Mouse (Mus musculus): Measurements from ENCODE around the gene Pfkfb1.

The Pfkfb1 gene

DNA sequence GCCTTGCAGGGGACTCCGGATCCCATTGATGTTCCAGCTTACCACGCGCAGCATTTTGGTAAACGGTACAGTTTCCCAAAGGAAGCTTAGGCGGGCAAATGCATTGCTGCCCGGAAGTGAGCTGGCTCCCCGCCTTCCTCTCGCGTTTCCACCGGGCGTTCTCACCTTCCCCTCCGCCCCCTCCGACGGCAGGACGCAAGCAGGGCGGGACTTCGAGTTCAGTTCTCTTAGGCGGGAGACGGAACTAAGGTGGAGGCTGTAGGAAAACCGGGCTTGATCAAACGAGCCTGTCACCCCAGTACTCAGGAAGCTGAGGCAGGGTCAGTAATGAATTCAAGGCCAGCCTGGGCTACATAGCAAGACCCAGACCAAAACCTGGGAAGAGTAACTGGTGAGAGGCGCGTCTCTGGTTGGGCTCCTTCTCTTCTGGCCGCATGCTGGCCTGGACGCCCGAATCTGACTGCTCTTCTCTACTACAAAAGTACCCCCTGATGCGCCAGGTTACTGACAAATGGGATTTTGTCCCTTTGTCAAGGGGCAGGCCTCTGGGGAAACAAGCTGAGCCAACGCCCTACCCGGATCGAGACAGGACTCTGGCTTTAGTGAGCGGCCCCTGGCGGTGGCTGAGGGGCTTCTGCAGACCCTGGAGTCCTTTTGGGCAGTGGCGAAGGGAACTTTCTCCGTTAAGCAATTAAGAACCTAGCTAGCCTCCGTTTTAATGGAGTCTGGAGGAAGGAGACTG is at the start of gene Pfkfb1:
Pfkfb1 (plus strand) TSS at position 207 of the 742 bp plus-strand sequence.
- peak; percentile 85 to 91 for DNase-seq

DNA sequence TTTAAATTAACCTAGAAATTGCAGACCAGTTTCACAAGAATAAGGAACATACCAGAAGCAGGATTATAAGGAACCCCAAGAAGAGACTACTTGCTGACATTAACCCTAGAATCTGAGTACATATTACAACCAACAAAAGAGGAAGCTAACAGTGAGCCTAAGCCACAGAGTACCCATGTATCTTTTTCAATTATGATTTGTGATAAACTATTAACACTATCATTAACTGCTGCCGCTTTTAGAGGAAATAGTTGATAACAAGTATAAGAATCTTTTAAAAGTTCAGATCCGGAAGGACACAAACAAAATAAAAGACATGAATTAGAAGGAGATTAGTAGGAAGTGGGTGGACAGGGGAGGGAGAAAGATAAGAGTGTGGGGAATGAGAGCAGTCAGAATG is 47.9 kb upstream of the Pfkfb1 start:
- DNase-seq: no peak

GRCm38 (mm10) chrX:150541684-150542083 is 46.3 kb upstream of the Pfkfb1 start:
- DNase-seq: no peak

DNA sequence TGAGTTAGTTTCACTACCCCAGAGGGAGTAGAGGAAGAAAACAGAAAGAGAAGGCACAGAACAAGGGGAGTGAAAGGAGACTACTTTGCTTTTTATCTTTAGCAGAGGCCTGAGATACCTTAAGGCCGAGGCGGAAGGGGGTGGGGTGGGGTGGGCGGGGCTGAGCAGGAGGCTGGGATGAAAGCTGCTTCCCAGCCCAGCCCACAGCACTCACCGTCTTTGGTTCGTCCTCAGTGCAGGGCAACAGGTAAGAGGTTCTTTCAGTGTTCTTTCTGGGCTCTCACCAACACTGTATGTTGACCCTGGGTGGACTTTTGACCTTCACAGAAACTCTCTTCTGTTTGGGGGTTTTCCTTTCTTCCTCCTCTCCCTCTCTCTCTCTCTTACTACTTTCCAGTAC is 40.8 kb upstream of the Pfkfb1 start, which contains the start of gene Alas2:
Alas2 (plus strand) TSS at position 137 of the 400 bp plus-strand sequence.
- DNase-seq: no peak

DNA sequence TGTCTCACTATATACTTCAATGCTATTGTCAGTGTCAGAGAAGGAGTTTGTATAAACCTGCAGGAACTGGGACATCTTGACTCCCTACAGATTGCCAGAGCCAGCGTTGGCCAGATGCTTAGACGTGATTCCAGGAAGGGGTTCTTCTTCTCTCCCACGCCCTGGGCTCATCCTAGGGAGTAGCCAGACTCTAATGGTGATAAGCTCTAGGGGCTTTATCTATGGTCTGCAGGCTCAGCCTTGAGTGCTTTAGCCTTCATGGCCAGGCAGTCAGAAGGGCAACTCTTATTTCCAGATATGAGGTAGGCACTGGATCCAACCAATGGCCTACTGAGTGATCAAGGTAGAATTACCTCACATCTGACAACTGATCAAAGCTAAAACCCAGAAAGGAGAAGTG is 38.4 kb upstream of the Pfkfb1 start:
- DNase-seq: no peak

DNA sequence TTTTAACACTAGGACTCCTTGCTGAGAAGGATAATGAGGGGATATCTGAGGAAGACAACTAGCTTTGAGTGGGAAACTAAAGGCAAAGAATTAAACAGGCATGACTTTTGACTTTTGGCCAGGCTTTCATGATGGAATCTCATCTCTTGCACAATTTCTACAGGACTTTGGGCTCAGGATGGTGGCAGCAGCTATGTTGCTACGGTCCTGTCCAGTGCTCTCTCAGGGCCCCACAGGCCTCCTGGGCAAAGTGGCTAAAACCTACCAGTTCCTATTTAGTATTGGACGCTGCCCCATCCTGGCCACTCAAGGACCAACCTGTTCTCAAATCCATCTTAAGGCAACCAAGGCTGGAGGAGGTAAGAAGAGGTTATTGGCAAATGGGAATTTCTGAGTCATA is 36.0 kb upstream of the Pfkfb1 start:
- DNase-seq: peak in 1 of 2 experiments; percentile 1

- DNase-seq: no peak
These were observed 34.0 kb upstream of the Pfkfb1 start for GRCm38 (mm10) chrX:150554032-150554431.

- no peak for DNase-seq
These were observed 23.2 kb upstream of the Pfkfb1 start for GRCm38 (mm10) chrX:150564644-150565357.

- DNase-seq: no peak
These were observed 6.1 kb upstream of the Pfkfb1 start for GRCm38 (mm10) chrX:150581921-150582320.

DNA sequence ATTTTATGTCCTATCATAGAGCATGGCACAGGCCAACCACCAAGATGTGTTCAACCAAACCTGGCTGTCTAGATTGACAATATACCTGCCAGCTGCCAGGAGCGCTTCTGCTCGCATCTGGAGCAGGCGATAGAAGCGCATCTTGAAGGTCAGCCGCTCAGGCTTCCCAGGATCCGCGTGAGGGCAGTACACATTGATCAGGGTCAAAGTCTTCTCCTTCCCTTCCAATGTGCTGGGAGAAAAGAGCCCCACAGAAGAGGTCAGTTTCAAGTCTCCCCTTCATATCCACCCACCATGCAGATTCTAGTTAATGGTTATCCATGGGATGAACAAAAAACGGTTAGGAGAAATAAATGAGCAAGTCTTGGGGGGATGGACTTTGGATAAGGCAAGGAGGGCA is 2.9 kb upstream of the Pfkfb1 start:
- DNase-seq: peak; percentile 45 to 78

DNA sequence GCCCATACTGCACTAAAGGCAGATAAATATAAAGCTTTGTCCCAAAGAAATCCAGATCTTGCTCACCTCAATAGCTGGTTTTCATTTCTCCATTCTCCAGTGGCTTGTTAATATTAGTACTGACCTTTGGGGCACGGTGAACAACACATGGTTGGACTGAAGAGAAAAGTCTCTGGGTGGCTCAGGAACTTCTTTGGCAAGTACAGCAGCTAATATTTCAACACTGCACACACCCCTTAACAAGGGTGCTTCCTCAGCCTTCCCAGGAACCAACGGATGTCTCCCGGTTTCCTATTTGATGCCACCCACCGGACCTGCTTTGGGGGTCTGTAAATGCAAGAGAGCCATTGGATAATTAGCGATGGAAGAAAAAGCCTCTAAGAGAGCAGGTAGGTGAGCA is 1.7 kb downstream of the Pfkfb1 start, which contains the start of gene Apex2:
Apex2 (minus strand) TSS at position 173 of the 400 bp plus-strand sequence.
- DNase-seq: no peak

GRCm38 (mm10) chrX:150593266-150594035 is 5.4 kb downstream of the Pfkfb1 start:
- DNase-seq: no peak

DNA sequence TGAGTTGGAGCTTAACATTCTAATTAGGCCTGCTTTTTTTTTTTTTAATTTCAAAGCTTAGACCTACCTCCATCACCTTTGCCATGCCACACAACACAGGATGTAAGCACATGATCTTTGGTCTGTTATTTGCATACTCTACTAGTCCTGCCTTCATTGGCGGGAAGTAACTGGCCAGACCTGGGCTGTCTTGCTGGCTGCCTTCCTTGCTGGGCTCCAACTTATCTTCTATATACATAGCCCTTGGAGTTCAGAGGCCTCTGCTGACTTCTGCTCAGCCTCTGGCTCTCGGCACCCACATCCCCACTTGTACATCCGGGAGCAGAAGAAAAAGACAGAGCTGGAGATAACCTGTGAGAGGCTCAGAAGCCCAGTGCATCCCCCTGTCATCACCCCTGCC is 6.1 kb downstream of the Pfkfb1 start:
- DNase-seq: no peak

GRCm38 (mm10) chrX:150595016-150595760 is 7.2 kb downstream of the Pfkfb1 start:
- DNase-seq: no peak

GRCm38 (mm10) chrX:150598882-150599281 is 10.9 kb downstream of the Pfkfb1 start:
- no peak for DNase-seq

- no peak for DNase-seq
These were observed 48.4 kb downstream of the Pfkfb1 start for GRCm38 (mm10) chrX:150636421-150636820.

- DNase-seq: peak in 1 of 2 experiments; percentile 32
These were observed 68.3 kb downstream of the Pfkfb1 start for GRCm38 (mm10) chrX:150656122-150656907.

GRCm38 (mm10) chrX:150656908-150657796 is 69.1 kb downstream of the Pfkfb1 start, which contains the start of gene Tro:
Tro (minus strand) TSS chrX:150657583.
- peak in 1 of 2 experiments; percentile 34 for DNase-seq

DNA sequence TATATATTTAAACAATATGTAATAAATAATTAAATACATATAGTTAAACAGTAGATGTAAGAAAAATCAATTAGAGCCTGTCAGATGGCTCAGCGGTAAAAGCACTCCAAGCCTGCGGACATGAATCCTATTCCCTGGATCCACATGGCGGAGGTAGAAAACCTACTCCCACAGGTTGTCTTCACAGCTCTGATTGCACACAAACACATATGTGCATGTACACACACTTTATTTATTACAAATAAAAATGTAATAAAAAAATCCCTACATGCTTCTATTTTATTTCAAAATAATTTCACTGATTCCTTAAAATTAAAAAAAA is 69.7 kb downstream of the Pfkfb1 start:
- no peak for DNase-seq

DNA sequence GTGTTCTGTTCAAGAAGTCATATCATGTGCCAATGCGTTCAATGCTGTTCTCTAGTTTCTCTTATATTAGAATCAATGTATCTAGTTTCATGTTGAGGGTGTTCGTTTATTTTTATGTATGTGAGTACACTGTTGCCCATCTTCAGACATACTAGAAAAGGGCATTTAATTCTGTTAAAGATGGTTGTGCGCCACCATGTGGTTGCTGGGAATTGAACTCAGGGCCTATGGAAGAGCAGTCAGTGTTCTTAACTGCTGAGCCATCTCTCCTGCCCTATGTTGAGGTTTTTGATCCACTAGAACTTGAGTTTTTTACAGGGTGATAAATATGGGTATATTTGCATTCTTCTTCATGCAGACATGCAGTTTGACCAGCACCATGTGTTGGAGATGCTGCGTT is 74.8 kb downstream of the Pfkfb1 start:
- DNase-seq: peak in 1 of 2 experiments; percentile 64

- DNase-seq: no peak
These were observed 89.5 kb downstream of the Pfkfb1 start for GRCm38 (mm10) chrX:150677505-150677904.

Data from kidney, postnatal 25 days (tissue).